Mouse (Mus musculus): Measurements from ENCODE around the gene Hoxb7. TPM values are rescaled to one million over a fixed set of nuclear protein-coding genes. Genes with fewer than 3 reads are reported as not detected.

Gene Hoxb7
- polyA plus RNA-seq, 1 experiment from 2014 or later, result not detected

- Histone ChIP-seq H3K9ac (ENCODE audit: low read length) (no peak overlapping the region), H3K27ac (ENCODE audit: low read depth, low read length) (no peak overlapping the region), H3K4me3 (ENCODE audit: low read depth, low read length) (no peak overlapping the region), H3K4me1 (replicated peaks; ENCODE audit: control insufficient read depth, insufficient read depth, low read length) (0 out of 2 replicates have a peak, but pooled peaks cover 5% of the 10 kb centered on the region), H3K36me3 (ENCODE audit: control insufficient read depth, insufficient read depth, low read length) (no peaks in the 10 kb centered on the region), H3K27me3 (ENCODE audit: control insufficient read depth, insufficient read depth, low read length) (peaks cover 99% of the 10 kb centered on the region), H3K4me2 (ENCODE audit: low read depth, low read length, severe bottlenecking) (no peak overlapping the region), H3K9me3 (ENCODE audit: control insufficient read depth, low read length) (no peaks in the 10 kb centered on the region)
- no peak for ATAC-seq (replicated peaks; ENCODE audit: low FRiP score)
- 3% methylated on average over 10 of the region's 10 CpGs for WGBS
- DNase-seq (ENCODE audit: low spot score), result no peak
These were observed 12.0 kb upstream of the Hoxb7 start for GRCm38 (mm10) chr11:96274428-96274827.

- Histone ChIP-seq H3K9me3 (ENCODE audit: control insufficient read depth, low read length) (no peaks in the 10 kb centered on the region), H3K4me3 (ENCODE audit: low read depth, low read length) (no peak overlapping the region), H3K9ac (ENCODE audit: low read length) (no peak overlapping the region), H3K4me1 (replicated peaks; ENCODE audit: control insufficient read depth, insufficient read depth, low read length) (0 out of 2 replicates have a peak, but pooled peaks cover 5% of the 10 kb centered on the region), H3K27me3 (ENCODE audit: control insufficient read depth, insufficient read depth, low read length) (peaks cover 99% of the 10 kb centered on the region), H3K4me2 (ENCODE audit: low read depth, low read length, severe bottlenecking) (no peak overlapping the region), H3K36me3 (ENCODE audit: control insufficient read depth, insufficient read depth, low read length) (no peaks in the 10 kb centered on the region), H3K27ac (ENCODE audit: low read depth, low read length) (no peak overlapping the region)
- WGBS, result 8% methylated on average over 4 of the region's 4 CpGs
- ATAC-seq (replicated peaks; ENCODE audit: low FRiP score) (no peak), DNase-seq (ENCODE audit: low spot score) (no peak)
These were observed 10.5 kb upstream of the Hoxb7 start for GRCm38 (mm10) chr11:96275896-96276295.

- no peak for ATAC-seq (replicated peaks; ENCODE audit: low FRiP score)
- H3K27me3 ChIP-seq (ENCODE audit: control insufficient read depth, insufficient read depth, low read length), result peaks cover 98% of the 10 kb centered on the region
- H3K9me3 ChIP-seq (ENCODE audit: control insufficient read depth, low read length), result no peaks in the 10 kb centered on the region
- H3K36me3 ChIP-seq (ENCODE audit: control insufficient read depth, insufficient read depth, low read length), result no peaks in the 10 kb centered on the region
- no peak overlapping the region for H3K4me3 ChIP-seq (ENCODE audit: low read depth, low read length)
- H3K27ac ChIP-seq (ENCODE audit: low read depth, low read length), result no peak overlapping the region
- H3K9ac ChIP-seq (ENCODE audit: low read length), result no peak overlapping the region
- 0 out of 2 replicates have a peak, but pooled peaks cover under 1% of the 10 kb centered on the region for H3K4me1 ChIP-seq (replicated peaks; ENCODE audit: control insufficient read depth, insufficient read depth, low read length)
- no peak for DNase-seq (ENCODE audit: low spot score)
- no peak overlapping the region for H3K4me2 ChIP-seq (ENCODE audit: low read depth, low read length, severe bottlenecking)
- WGBS, result 1% methylated on average over 35 of the region's 35 CpGs
These were observed 9.0 kb upstream of the Hoxb7 start for GRCm38 (mm10) chr11:96277151-96278044.

DNA sequence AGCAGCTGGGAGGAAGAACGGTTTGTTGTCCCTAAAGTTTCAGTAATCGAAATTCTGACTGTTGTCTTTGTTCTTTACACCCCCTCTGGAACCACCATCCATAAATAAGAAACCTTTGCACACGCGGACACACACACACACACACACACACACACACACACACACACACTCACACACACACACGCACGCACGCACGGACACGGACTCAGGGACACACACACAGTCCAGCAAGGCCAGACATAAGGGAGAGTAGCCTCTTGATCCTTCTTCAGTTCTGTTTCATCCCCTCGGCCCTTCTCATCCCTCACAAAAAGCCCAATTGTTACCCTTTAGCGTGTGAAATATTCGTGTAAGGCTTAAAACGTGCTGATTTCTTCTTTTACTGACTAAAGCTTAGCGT is 8.1 kb upstream of the Hoxb7 start:
- no peaks in the 10 kb centered on the region for H3K9me3 ChIP-seq (ENCODE audit: control insufficient read depth, low read length)
- H3K4me2 ChIP-seq (ENCODE audit: low read depth, low read length, severe bottlenecking), result no peak overlapping the region
- ATAC-seq (replicated peaks; ENCODE audit: low FRiP score) (no peak), DNase-seq (ENCODE audit: low spot score) (no peak)
- H3K36me3 ChIP-seq (ENCODE audit: control insufficient read depth, insufficient read depth, low read length), result no peaks in the 10 kb centered on the region
- 16% methylated on average over 14 of the region's 14 CpGs for WGBS
- no peaks in the 10 kb centered on the region; the same call in 1 of the 2 replicates for H3K4me1 ChIP-seq (replicated peaks; ENCODE audit: control insufficient read depth, insufficient read depth, low read length)
- H3K27me3 ChIP-seq (ENCODE audit: control insufficient read depth, insufficient read depth, low read length), result peaks cover 98% of the 10 kb centered on the region
- no peak overlapping the region for H3K9ac ChIP-seq (ENCODE audit: low read length)
- H3K27ac ChIP-seq (ENCODE audit: low read depth, low read length), result no peak overlapping the region
- H3K4me3 ChIP-seq (ENCODE audit: low read depth, low read length), result no peak overlapping the region

GRCm38 (mm10) chr11:96278773-96279172 is 7.7 kb upstream of the Hoxb7 start:
- ATAC-seq (replicated peaks; ENCODE audit: low FRiP score) (no peak), DNase-seq (ENCODE audit: low spot score) (peak; percentile 92)
- H3K9me3 ChIP-seq (ENCODE audit: control insufficient read depth, low read length), result no peaks in the 10 kb centered on the region
- H3K9ac ChIP-seq (ENCODE audit: low read length), result no peak overlapping the region
- no peaks in the 10 kb centered on the region; the same call in 1 of the 2 replicates for H3K4me1 ChIP-seq (replicated peaks; ENCODE audit: control insufficient read depth, insufficient read depth, low read length)
- H3K4me3 ChIP-seq (ENCODE audit: low read depth, low read length), result no peak overlapping the region
- H3K4me2 ChIP-seq (ENCODE audit: low read depth, low read length, severe bottlenecking), result no peak overlapping the region
- under 1% methylated on average over 9 of the region's 9 CpGs for WGBS
- no peaks in the 10 kb centered on the region for H3K36me3 ChIP-seq (ENCODE audit: control insufficient read depth, insufficient read depth, low read length)
- peaks cover 98% of the 10 kb centered on the region for H3K27me3 ChIP-seq (ENCODE audit: control insufficient read depth, insufficient read depth, low read length)
- H3K27ac ChIP-seq (ENCODE audit: low read depth, low read length), result no peak overlapping the region

DNA sequence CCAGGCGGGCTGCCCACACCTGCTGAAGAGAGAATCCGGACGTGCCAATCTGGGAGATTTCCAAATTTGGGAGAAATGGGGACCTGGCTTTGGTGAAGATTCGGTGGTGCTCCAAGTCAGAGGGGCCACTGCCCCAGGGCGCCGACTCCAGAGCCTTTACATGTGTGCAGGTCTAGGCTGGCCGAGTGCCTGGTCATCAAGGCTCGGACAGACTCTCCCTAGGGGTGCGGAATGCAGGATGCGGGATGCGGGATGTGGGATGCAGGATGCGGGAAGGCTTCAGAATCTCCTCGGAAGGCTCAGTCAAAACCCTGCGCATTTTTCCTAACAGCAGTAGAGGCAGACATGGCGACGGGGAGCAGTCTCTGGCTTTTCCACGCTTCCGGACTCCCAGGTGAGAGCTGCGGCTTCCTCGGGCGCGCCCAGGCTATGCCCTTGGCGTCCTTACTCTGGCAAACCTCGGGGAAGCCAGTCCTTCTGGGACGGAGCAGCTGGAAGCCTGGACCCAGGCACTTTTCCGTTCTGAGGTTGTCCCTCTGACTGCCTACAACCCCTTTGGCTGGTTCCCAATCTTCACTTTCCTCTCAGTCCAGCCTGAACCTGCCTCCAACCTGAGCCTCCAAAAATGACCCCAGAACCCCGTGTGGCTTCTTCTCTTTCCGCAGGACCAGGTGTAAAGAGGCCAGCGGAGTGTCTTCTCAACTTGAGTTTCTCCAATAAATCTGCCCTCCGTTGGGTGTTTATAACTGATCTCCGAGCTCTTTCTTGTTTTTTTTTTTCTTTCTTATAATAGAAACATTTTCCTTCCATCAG is 6.8 kb upstream of the Hoxb7 start:
- no peak for DNase-seq (ENCODE audit: low spot score)
- Histone ChIP-seq H3K4me2 (ENCODE audit: low read depth, low read length, severe bottlenecking) (no peak overlapping the region), H3K27ac (ENCODE audit: low read depth, low read length) (no peak overlapping the region), H3K27me3 (ENCODE audit: control insufficient read depth, insufficient read depth, low read length) (peaks cover 98% of the 10 kb centered on the region), H3K36me3 (ENCODE audit: control insufficient read depth, insufficient read depth, low read length) (no peaks in the 10 kb centered on the region), H3K9me3 (ENCODE audit: control insufficient read depth, low read length) (no peaks in the 10 kb centered on the region), H3K9ac (ENCODE audit: low read length) (no peak overlapping the region), H3K4me3 (ENCODE audit: low read depth, low read length) (no peak overlapping the region), H3K4me1 (replicated peaks; ENCODE audit: control insufficient read depth, insufficient read depth, low read length) (no peaks in the 10 kb centered on the region; the same call in 1 of the 2 replicates)
- 3% methylated on average over 31 of the region's 31 CpGs for WGBS
- ATAC-seq (replicated peaks; ENCODE audit: low FRiP score), result no peak

DNA sequence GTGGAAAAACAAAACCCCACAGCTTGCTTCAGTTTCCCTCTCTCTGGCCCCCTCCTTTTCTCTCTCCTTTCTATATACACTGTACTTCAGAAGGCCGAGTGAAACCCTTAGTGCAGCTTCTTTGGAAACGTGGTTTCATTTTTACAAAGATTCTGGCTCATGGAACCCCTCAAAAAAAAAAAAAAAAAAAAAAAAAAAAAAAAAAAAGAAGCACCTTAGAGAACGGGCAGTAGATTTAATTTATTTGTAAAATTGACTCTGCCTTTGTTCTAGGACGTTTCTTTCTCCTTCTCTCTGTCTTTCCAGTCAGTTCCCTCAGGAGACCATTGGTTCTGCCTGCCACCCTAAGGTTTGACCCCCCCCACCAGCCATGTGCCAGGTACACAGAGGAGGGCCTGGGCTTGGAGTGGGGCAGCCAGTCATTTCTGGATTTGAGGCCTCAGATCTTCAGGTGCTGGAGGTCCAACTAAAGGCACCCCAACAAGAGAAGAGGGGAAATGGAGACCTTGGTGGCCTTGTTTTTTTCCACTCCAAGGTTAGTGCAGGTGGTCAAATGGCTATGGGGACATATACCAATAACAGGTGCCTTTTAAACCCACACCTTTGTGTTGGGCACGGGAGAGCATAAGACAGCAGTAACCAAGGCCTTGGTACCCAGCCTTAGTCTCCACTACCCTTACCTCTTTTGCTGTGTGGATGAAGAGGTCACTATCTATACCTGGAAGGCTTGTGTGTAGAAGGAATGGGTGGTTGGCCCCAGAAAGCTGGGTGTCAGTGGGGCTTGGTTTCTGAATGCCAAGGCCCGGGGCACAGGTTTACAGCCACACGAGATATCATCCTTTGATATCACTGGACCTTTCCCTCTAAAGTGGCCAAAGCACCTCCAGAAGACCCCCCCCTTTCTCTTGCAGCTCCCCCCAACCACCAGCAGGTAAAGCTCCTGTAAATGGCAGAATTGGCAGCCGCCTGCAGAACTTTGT is 5.7 kb upstream of the Hoxb7 start:
- H3K4me1 ChIP-seq (replicated peaks; ENCODE audit: control insufficient read depth, insufficient read depth, low read length), result no peaks in the 10 kb centered on the region; the same call in 1 of the 2 replicates
- no peak overlapping the region for H3K4me2 ChIP-seq (ENCODE audit: low read depth, low read length, severe bottlenecking)
- no peaks in the 10 kb centered on the region for H3K36me3 ChIP-seq (ENCODE audit: control insufficient read depth, insufficient read depth, low read length)
- WGBS, result 6% methylated on average over 8 of the region's 8 CpGs
- peaks cover 97% of the 10 kb centered on the region for H3K27me3 ChIP-seq (ENCODE audit: control insufficient read depth, insufficient read depth, low read length)
- H3K9me3 ChIP-seq (ENCODE audit: control insufficient read depth, low read length), result no peaks in the 10 kb centered on the region
- ATAC-seq (replicated peaks; ENCODE audit: low FRiP score), result no peak
- H3K27ac ChIP-seq (ENCODE audit: low read depth, low read length), result no peak overlapping the region
- H3K9ac ChIP-seq (ENCODE audit: low read length), result no peak overlapping the region
- DNase-seq (ENCODE audit: low spot score), result no peak
- no peak overlapping the region for H3K4me3 ChIP-seq (ENCODE audit: low read depth, low read length)

GRCm38 (mm10) chr11:96281396-96281795 is 5.0 kb upstream of the Hoxb7 start:
- no peaks in the 10 kb centered on the region for H3K9me3 ChIP-seq (ENCODE audit: control insufficient read depth, low read length)
- no peak overlapping the region for H3K4me2 ChIP-seq (ENCODE audit: low read depth, low read length, severe bottlenecking)
- no peak overlapping the region for H3K4me3 ChIP-seq (ENCODE audit: low read depth, low read length)
- 4% methylated on average over 18 of the region's 18 CpGs for WGBS
- no peak overlapping the region for H3K9ac ChIP-seq (ENCODE audit: low read length)
- ATAC-seq (replicated peaks; ENCODE audit: low FRiP score), result no peak
- no peak for DNase-seq (ENCODE audit: low spot score)
- no peaks in the 10 kb centered on the region; the same call in none of the 2 replicates for H3K4me1 ChIP-seq (replicated peaks; ENCODE audit: control insufficient read depth, insufficient read depth, low read length)
- peaks cover 97% of the 10 kb centered on the region for H3K27me3 ChIP-seq (ENCODE audit: control insufficient read depth, insufficient read depth, low read length)
- no peaks in the 10 kb centered on the region for H3K36me3 ChIP-seq (ENCODE audit: control insufficient read depth, insufficient read depth, low read length)
- no peak overlapping the region for H3K27ac ChIP-seq (ENCODE audit: low read depth, low read length)

All from forebrain, embryonic 11.5 days (tissue).